Mouse (Mus musculus): ENCODE measurements around the gene Frat1. TPM values are rescaled to one million over a fixed set of nuclear protein-coding genes. Genes with fewer than 3 reads are reported as not detected.

The Frat1 gene
- 1 to 10 TPM; 2.4 to 5.7 TPM for polyA plus RNA-seq (2017; shearing (Covaris generic))

DNA sequence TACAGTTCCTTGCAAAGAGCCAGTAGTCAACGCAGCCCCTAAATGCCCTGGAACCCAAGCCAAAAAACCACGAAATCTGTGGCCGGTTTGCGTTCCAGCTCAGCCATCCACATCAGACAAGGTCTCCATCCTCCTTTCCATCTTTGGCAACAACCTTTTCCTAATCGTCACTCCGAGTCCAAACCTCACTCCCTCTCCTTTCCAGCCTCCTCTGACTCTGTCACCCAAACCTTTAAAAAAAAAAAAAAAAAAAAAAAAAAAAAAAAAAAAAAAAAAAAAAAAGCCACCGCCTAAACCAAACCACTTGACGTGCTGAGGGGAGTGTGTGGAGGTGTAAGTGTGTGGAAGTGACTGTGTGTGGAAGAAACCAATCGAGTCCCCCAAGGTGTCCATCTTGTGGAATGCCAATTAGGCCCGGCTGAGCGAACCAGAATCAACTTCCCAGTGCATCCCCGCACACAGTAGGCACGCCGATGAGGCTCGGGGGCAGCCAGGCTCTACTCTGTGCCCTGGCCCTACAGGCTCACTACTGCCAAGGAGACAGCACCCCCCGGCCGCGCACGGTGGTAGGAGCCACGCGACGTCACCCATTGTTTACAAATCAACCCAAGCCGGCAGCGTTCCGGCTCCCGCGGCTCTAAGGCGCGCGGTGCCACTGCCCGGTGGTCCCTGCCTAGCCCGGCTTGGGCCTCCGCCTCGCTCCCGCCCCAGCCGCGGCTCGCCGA is at the start of gene Frat1:
Gene Frat1, plus strand, starts transcription at position 590 of the 725 bp plus-strand sequence.

DNA sequence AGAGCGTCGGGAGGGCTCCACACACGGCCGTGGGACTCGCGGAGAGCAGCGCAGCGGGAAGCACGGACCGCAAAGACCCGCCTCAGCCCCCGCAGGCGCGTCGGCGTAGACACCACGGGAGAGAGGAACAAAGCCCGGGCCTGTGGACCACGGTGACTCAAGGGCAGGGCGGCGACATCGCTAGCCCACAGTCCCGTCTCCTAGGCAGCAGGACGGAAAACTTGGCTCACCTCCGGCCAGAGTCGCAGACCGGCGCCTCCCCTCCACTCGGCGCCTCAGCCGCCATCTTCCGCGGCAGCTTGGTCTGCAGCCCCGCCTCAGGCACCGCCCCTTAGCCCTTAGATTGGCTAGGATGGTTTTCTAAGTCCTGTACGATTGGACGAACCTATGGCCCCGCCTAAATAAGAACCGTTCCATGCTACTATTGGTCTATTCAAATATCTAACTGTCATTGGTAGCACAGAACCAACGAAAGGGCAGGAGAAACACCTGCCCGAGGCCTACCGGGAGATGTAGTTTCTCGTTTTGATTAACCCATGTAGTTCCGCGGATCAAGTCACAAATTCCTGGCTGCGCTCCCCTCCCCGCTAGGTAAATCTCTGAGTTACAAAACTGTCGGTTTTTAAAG is 27.9 kb upstream of the Frat1 start, which contains the start of gene Arhgap19:
Gene Arhgap19, minus strand, starts transcription at position 306 of the 628 bp plus-strand sequence.

DNA sequence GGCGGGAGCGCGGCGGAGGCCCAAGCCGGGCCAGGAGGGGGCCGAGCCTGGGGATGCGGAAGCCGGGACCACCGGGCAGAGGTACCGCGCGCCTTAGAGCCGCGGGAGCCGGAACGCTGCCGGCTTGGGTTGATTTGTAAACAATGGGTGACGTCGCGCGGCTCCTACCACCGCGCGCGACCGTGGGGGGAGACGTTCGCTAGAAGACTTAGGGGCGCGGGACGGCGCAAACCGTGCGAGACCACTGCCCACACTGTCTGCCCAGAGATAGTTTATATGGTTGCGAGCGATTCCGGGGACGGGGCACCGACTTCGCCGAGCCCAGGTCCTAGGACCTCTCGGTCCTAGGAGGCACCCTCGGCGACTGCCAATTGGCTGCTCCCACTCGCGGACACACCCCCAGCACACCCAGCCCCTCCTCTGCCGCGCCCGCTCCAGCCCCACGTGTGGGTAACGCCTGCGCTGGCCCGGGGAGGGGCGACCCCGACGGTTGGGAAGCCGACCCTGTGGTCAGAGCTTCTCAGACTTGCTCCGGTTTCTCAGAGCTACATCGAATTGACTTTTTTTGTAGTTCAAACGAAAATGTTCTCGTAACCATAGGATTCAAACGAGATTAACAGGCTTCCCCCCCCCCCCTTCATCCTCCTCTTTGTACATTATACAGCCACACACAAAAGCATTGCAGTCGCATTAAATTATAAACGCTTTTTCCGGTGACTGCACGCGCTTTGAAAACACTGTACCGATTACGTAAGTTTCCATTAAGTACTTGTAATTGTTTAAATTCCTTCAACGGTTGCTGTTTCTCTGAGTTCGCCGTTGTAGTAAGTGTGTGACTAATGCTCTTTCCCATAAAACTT is 18.5 kb downstream of the Frat1 start, which contains the start of gene Frat2:
Gene Frat2, minus strand, starts transcription at position 141 of the 860 bp plus-strand sequence.

Other genes starting within 250 kb of the Frat1 start
- 1 to 10 TPM; 2.9 to 3.1 TPM for gene Gm340, start 247.6 kb upstream of the Frat1 start, polyA plus RNA-seq (2017; shearing (Covaris generic))
- under 1 TPM in 1 of 2 experiments, not detected in 1; 0.41 TPM for gene Slit1, start 86.3 kb upstream of the Frat1 start, polyA plus RNA-seq (2017; shearing (Covaris generic))
- 1 to 10 TPM; 4.3 to 4.6 TPM for gene Arhgap19, start 27.9 kb upstream of the Frat1 start, polyA plus RNA-seq (2017; shearing (Covaris generic))
- gene Frat2, start 18.2 kb downstream of the Frat1 start, polyA plus RNA-seq (2017; shearing (Covaris generic)) = 10 to 100 TPM; 12.9 to 29.2 TPM
- gene Rrp12, start 66.2 kb downstream of the Frat1 start, polyA plus RNA-seq (2017; shearing (Covaris generic)) = 10 to 100 TPM in 1 of 2 experiments, 1 to 10 TPM in 1; 8.1 to 10.2 TPM
- 100 to 1,000 TPM; 154 to 162 TPM for gene Pgam1, start 82.0 kb downstream of the Frat1 start, polyA plus RNA-seq (2017; shearing (Covaris generic))
- gene Exosc1, start 103.5 kb downstream of the Frat1 start, polyA plus RNA-seq (2017; shearing (Covaris generic)) = 10 to 100 TPM; 51.7 to 86.8 TPM
- gene Zdhhc16, start 103.5 kb downstream of the Frat1 start, polyA plus RNA-seq (2017; shearing (Covaris generic)) = 10 to 100 TPM; 58.1 to 72.2 TPM
- gene Mms19, start 151.2 kb downstream of the Frat1 start, polyA plus RNA-seq (2017; shearing (Covaris generic)) = 10 to 100 TPM; 64.2 to 75.5 TPM
- 1 to 10 TPM; 5.7 to 7.0 TPM for gene Ubtd1, start 151.8 kb downstream of the Frat1 start, polyA plus RNA-seq (2017; shearing (Covaris generic))
- gene Ankrd2, start 206.0 kb downstream of the Frat1 start, polyA plus RNA-seq (2017; shearing (Covaris generic)) = not detected
- gene Hoga1, start 215.6 kb downstream of the Frat1 start, polyA plus RNA-seq (2017; shearing (Covaris generic)) = under 1 TPM; 0.27 to 0.43 TPM
- not detected for gene 4933411K16Rik, start 222.3 kb downstream of the Frat1 start, polyA plus RNA-seq (2017; shearing (Covaris generic))

All from activated CD4-positive, CD25-positive, alpha-beta regulatory T cell (primary cell).